Mouse (Mus musculus) C2C12 (cell line): ENCODE results near the gene Knstrn.

ENCODE experiments used
- CEBPB ChIP-seq: IDR thresholded peaks from one replicate; pipeline ENCODE4 v1.6.1; 2011; ENCODE audit warnings: low read depth, mild to moderate bottlenecking, control low read depth, moderate library complexity
- CTCF ChIP-seq: IDR thresholded peaks from one replicate; pipeline ENCODE4 v1.5.1; 2011; ENCODE audit not compliant: control insufficient read depth, insufficient read depth, insufficient read length
- FOSL1 ChIP-seq: IDR thresholded peaks from one replicate; pipeline ENCODE4 v1.8.0; 2011; ENCODE audit warnings: mild to moderate bottlenecking, low read length; ENCODE audit not compliant: poor library complexity, insufficient read depth, severe bottlenecking
- MAX ChIP-seq: IDR thresholded peaks from one replicate; pipeline ENCODE4 v1.6.1; 2011; ENCODE audit warnings: mild to moderate bottlenecking, control low read depth
- MYOD1 ChIP-seq: IDR thresholded peaks from one replicate; pipeline ENCODE4 v1.6.1; 2011; ENCODE audit warnings: low read depth; ENCODE audit not compliant: control insufficient read depth, insufficient read length
- MYOG ChIP-seq: IDR thresholded peaks from one replicate; pipeline ENCODE4 v1.6.1; 2011; ENCODE audit not compliant: control insufficient read depth, insufficient read length; ENCODE audit errors: extremely low read depth
- USF1 ChIP-seq: IDR thresholded peaks from one replicate; pipeline ENCODE4 v1.6.1; 2011; ENCODE audit warnings: low read depth, mild to moderate bottlenecking, control low read depth, moderate library complexity

DNA sequence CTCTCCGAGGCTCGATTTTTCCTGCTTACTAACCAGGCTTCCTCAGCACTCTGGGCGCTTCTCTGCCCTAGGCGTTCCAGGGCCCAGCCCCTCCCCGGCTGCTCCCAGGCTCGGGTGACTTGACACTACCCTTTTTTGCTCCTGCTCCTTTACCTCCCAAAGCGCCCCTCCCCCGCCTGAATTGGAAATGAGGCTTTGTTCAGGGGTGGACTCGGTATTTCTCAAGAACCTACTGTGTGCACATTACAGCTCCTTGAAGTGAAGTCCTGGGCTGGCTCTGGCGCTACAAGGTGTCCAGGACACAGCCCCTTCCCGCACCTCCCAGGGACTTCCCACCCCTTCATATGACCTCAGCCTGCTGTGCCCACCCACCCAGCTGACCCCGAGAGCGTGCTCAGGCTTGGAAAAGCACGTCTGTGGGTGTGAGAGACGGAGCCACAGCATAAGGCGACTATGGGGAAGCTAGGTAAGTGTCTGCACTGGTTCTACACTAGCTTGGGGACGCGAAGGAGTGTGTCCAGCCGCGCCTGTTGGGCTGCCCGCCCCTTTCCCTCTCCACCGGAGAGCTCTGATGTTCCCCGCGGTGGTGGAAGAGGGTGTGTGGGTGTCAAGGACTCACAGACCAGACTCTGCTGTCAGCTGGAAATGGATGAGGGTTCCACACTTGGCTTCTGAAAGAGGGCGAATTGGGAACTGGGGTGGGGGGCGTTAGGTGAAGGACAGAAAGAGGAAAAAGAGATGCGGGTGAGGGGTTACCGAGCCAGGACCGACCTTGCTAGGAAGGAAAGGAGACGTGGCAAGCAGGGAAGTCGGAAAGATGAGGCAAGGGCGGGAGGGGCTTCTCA lies 86.4 kb downstream of the Knstrn start, which contains the start of gene Bahd1:
- no peak for TF ChIP-seq CTCF
- no peak for TF ChIP-seq MAX
- no peak for TF ChIP-seq CEBPB
- no peak for TF ChIP-seq USF1
- TF ChIP-seq MYOG: no peak
- no peak for TF ChIP-seq MYOD1
- no peak for TF ChIP-seq FOSL1
